ENCODE assay signal across 7 mouse cellular contexts in the genomic region with DNA sequence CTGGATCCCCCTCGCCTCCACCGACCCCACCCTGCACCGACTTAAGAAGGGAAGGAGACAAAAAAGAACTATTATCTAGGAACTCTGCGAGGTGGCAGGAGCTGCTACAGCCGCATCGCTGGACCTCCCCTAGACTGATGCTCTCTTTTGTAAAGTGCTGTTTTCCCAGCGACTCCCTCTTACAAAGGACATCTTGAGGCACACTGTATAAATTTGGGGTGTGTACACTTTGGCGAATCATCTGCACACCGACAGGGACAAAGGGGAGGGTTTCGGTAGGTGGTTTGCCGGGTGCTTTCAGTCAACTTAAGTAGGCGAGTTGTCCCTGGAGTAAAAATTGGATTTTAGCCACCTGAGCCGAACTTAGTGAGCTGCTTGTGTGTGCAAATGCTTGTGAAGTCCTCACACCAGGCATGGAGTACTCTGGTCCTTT.
DNase-seq lines count a peak whose midpoint lies in the region; ATAC-seq and TF ChIP-seq lines count a peak whose summit lies in the region.

No protein-coding gene starts in this region.

- no peak for TF ChIP-seq CTCF in stomach, postnatal 0 days (IDR thresholded peaks at IDR 0.05; ENCODE audit: low read depth)

- DNase-seq in neural tube, embryonic 11.5 days (ENCODE audit: low spot score) = no peak
- no peak for DNase-seq in neural tube, embryonic 10.5 days (ENCODE audit: extremely low spot score, low spot score)
- peak; percentile 55 for DNase-seq in forebrain, embryonic 14.5 days (ENCODE audit: low spot score)
- no peak for DNase-seq in limb, embryonic 11.5 days (ENCODE audit: low spot score)
- DNase-seq in stomach, postnatal 0 days (ENCODE audit: low spot score) = no peak
- DNase-seq in spleen, postnatal 36 days (ENCODE audit: low spot score in 2 of 2) = no peak
- no peak for DNase-seq in cerebellum, postnatal 25 days

- WGBS in neural tube, embryonic 11.5 days = 9% methylated on average over 13 of the region's 13 CpGs
- 3% methylated on average over 13 of the region's 13 CpGs for WGBS in forebrain, embryonic 14.5 days
- WGBS in limb, embryonic 11.5 days = 16% methylated on average over 13 of the region's 13 CpGs
- WGBS in stomach, postnatal 0 days = 4% methylated on average over 13 of the region's 13 CpGs

- ATAC-seq in neural tube, embryonic 11.5 days (ENCODE audit: insufficient read depth, low FRiP score, low TSS enrichment) = peak; percentile 67
- ATAC-seq in forebrain, embryonic 14.5 days = peak; percentile 54
- no peak; the same call in 1 of the 2 replicates for ATAC-seq in limb, embryonic 11.5 days (ENCODE audit: insufficient number of reproducible peaks, low FRiP score, low TSS enrichment, low read depth)
- ATAC-seq in stomach, postnatal 0 days (ENCODE audit: low FRiP score, low TSS enrichment) = no peak; the same call in 1 of the 2 replicates

- peak overlapping the region; percentile 58 for H3K4me2 ChIP-seq in neural tube, embryonic 11.5 days (ENCODE audit: low read depth)
- H3K4me2 ChIP-seq in forebrain, embryonic 14.5 days (ENCODE audit: low read length) = peak overlapping the region; percentile 71
- peak overlapping the region; percentile 56 for H3K4me2 ChIP-seq in limb, embryonic 11.5 days (ENCODE audit: low read depth, severe bottlenecking)
- H3K4me2 ChIP-seq in stomach, postnatal 0 days (replicated peaks; ENCODE audit: low read depth) = peak overlapping the region; percentile 52

- H3K9me3 ChIP-seq in neural tube, embryonic 11.5 days (ENCODE audit: control insufficient read depth, low read length) = no peaks in the 10 kb centered on the region
- no peaks in the 10 kb centered on the region for H3K9me3 ChIP-seq in forebrain, embryonic 14.5 days (replicated peaks; ENCODE audit: control insufficient read depth, low read length)
- no peaks in the 10 kb centered on the region for H3K9me3 ChIP-seq in limb, embryonic 11.5 days (ENCODE audit: control insufficient read depth, low read length)
- 0 out of 2 replicates have a peak, but pooled peaks cover 3% of the 10 kb centered on the region for H3K9me3 ChIP-seq in stomach, postnatal 0 days (ENCODE audit: control insufficient read depth, low read length)

- peak overlapping the region; percentile 95 for H3K27ac ChIP-seq in neural tube, embryonic 11.5 days (ENCODE audit: low read depth, low read length)
- peak overlapping the region; percentile 95 for H3K27ac ChIP-seq in forebrain, embryonic 14.5 days (ENCODE audit: low read depth, low read length)
- H3K27ac ChIP-seq in limb, embryonic 11.5 days (replicated peaks; ENCODE audit: low read depth, low read length) = peak overlapping the region; percentile 88
- no peak overlapping the region for H3K27ac ChIP-seq in stomach, postnatal 0 days (replicated peaks)

- no peak for TF ChIP-seq EP300 in stomach, postnatal 0 days (optimal IDR thresholded peaks at IDR 0.05)

- no peaks in the 10 kb centered on the region for H3K36me3 ChIP-seq in neural tube, embryonic 11.5 days (ENCODE audit: control insufficient read depth, insufficient read depth, low read length)
- H3K36me3 ChIP-seq in forebrain, embryonic 14.5 days (ENCODE audit: control insufficient read depth, insufficient read depth, low read length) = no peaks in the 10 kb centered on the region
- no peaks in the 10 kb centered on the region for H3K36me3 ChIP-seq in limb, embryonic 11.5 days (ENCODE audit: control insufficient read depth, insufficient read depth, low read length)
- no peaks in the 10 kb centered on the region for H3K36me3 ChIP-seq in stomach, postnatal 0 days (ENCODE audit: control insufficient read depth, insufficient read depth, low read length)

- peak overlapping the region; percentile 22 for H3K4me3 ChIP-seq in neural tube, embryonic 11.5 days (ENCODE audit: low read depth, low read length)
- peak overlapping the region; percentile 34 for H3K4me3 ChIP-seq in forebrain, embryonic 14.5 days (ENCODE audit: low read depth, low read length)
- peak overlapping the region; percentile 15 for H3K4me3 ChIP-seq in limb, embryonic 11.5 days (ENCODE audit: low read depth, low read length)
- peak overlapping the region; percentile 32; the same call in 1 of the 2 replicates for H3K4me3 ChIP-seq in stomach, postnatal 0 days (ENCODE audit: low read depth, low read length)

- H3K4me1 ChIP-seq in neural tube, embryonic 11.5 days (ENCODE audit: control insufficient read depth, insufficient read depth, low read length) = peaks cover 8% of the 10 kb centered on the region
- peaks cover 6% of the 10 kb centered on the region; the same call in 1 of the 2 replicates for H3K4me1 ChIP-seq in forebrain, embryonic 14.5 days (ENCODE audit: control insufficient read depth, insufficient read depth, low read length)
- no peaks in the 10 kb centered on the region; the same call in 1 of the 2 replicates for H3K4me1 ChIP-seq in limb, embryonic 11.5 days (ENCODE audit: control insufficient read depth, insufficient read depth, low read length)
- no peaks in the 10 kb centered on the region for H3K4me1 ChIP-seq in stomach, postnatal 0 days (replicated peaks; ENCODE audit: control insufficient read depth, insufficient read depth)

- no peaks in the 10 kb centered on the region for H3K27me3 ChIP-seq in neural tube, embryonic 11.5 days (ENCODE audit: control insufficient read depth, insufficient read depth, low read length)
- H3K27me3 ChIP-seq in forebrain, embryonic 14.5 days (replicated peaks; ENCODE audit: control insufficient read depth, insufficient read depth, low read length) = no peaks in the 10 kb centered on the region
- H3K27me3 ChIP-seq in limb, embryonic 11.5 days (ENCODE audit: control insufficient read depth, insufficient read depth, low read length) = no peaks in the 10 kb centered on the region
- no peaks in the 10 kb centered on the region for H3K27me3 ChIP-seq in stomach, postnatal 0 days (ENCODE audit: control insufficient read depth, insufficient read depth, low read length)

- H3K9ac ChIP-seq in neural tube, embryonic 11.5 days (ENCODE audit: low read length) = peak overlapping the region; percentile 67
- peak overlapping the region; percentile 77 for H3K9ac ChIP-seq in forebrain, embryonic 14.5 days (ENCODE audit: low read length)
- H3K9ac ChIP-seq in limb, embryonic 11.5 days (ENCODE audit: low read length) = peak overlapping the region; percentile 61
- no peak overlapping the region for H3K9ac ChIP-seq in stomach, postnatal 0 days (ENCODE audit: low read length)

Comparison
In these comparisons a context has a peak if more than half of its experiments do, and no peak if none do; other contexts are left out.
1. ATAC-seq: peak in neural tube, embryonic 11.5 days (single experiment) and forebrain, embryonic 14.5 days (single experiment); none in limb, embryonic 11.5 days (single experiment) and stomach, postnatal 0 days (single experiment).
2. Peak in every context shown above with its lines, with median percentiles within 50 percentile points of each other: H3K4me2 ChIP-seq and H3K4me3 ChIP-seq.